Comparison of ENCODE assay signal across 14 mouse cellular contexts in the genomic region with DNA sequence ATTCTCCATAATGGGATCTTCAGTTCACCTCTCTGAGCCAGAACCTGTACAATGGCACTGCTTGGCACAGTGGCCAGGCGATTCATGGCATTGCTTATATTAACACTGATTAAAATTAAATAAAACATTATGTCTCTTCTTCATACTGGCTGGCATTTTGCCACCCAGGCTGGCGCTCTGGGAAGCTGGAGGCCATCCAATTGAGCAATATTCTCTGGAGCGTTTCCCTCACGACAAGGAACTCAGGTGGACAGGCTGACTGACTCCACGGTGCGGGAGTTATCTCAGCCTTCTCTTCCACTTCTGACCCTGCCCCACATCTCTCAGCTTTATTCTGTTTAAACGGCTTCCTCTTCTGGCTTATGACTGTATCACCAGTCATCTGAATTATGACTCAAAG. TPM values are rescaled to one million over a fixed set of nuclear protein-coding genes. Genes with fewer than 3 reads are reported as not detected.
DNase-seq lines count a peak whose midpoint lies in the region; ATAC-seq and TF ChIP-seq lines count a peak whose summit lies in the region.
"Had no signal": no experiment of that assay in that cellular context is flagged by ENCODE, and none has a peak within 500 bp of the region (broad histone marks: within the 10 kb centered on the region; RNA-seq: fewer than 3 reads in every experiment).

No protein-coding gene starts in this region.

- H3K4me2 ChIP-seq in lung, postnatal 0 days (replicated peaks; ENCODE audit: low read depth, low read length), result no peak overlapping the region
- H3K4me2 ChIP-seq in hindbrain, embryonic 13.5 days, result no peak overlapping the region
- H3K4me2 ChIP-seq: kidney, embryonic 15.5 days; liver, embryonic 13.5 days; midbrain, embryonic 13.5 days had no signal

- 50% methylated on average over 7 of the region's 7 CpGs for WGBS in lung, postnatal 0 days
- WGBS in hindbrain, embryonic 13.5 days, result 64% methylated on average over 7 of the region's 7 CpGs

- H3K4me1 ChIP-seq in lung, postnatal 0 days (ENCODE audit: insufficient read depth, low read depth, low read length), result no peaks in the 10 kb centered on the region
- peaks cover 48% of the 10 kb centered on the region for H3K4me1 ChIP-seq in hindbrain, embryonic 13.5 days (replicated peaks)
- H3K4me1 ChIP-seq: liver, embryonic 13.5 days had no signal

- no peak overlapping the region for H3K9ac ChIP-seq in lung, postnatal 0 days (replicated peaks; ENCODE audit: low read depth)
- H3K9ac ChIP-seq in hindbrain, embryonic 13.5 days, result no peak overlapping the region
- H3K9ac ChIP-seq: kidney, embryonic 15.5 days; liver, embryonic 13.5 days; midbrain, embryonic 13.5 days had no signal

- H3K4me3 ChIP-seq in lung, postnatal 0 days (ENCODE audit: low read depth, low read length), result no peak overlapping the region
- H3K4me3 ChIP-seq in hindbrain, embryonic 13.5 days, result no peak overlapping the region
- H3K4me3 ChIP-seq: heart, adult 2 months; kidney, embryonic 15.5 days; liver, embryonic 13.5 days; midbrain, embryonic 13.5 days had no signal

- no peaks in the 10 kb centered on the region for H3K27me3 ChIP-seq in lung, postnatal 0 days (replicated peaks; ENCODE audit: insufficient read depth, low read length)
- H3K27me3 ChIP-seq in hindbrain, embryonic 13.5 days, result no peaks in the 10 kb centered on the region
- H3K27me3 ChIP-seq: kidney, embryonic 15.5 days; liver, embryonic 13.5 days; midbrain, embryonic 13.5 days had no signal

- no peak for TF ChIP-seq CTCF in lung, postnatal 0 days (IDR thresholded peaks at IDR 0.05)

- H3K9me3 ChIP-seq in lung, postnatal 0 days (ENCODE audit: low read length), result no peaks in the 10 kb centered on the region
- H3K9me3 ChIP-seq in hindbrain, embryonic 13.5 days, result no peaks in the 10 kb centered on the region
- H3K9me3 ChIP-seq: kidney, embryonic 15.5 days; liver, embryonic 13.5 days; midbrain, embryonic 13.5 days had no signal

- TF ChIP-seq EP300 in lung, postnatal 0 days (IDR thresholded peaks at IDR 0.05), result no peak

- no peaks in the 10 kb centered on the region for H3K36me3 ChIP-seq in lung, postnatal 0 days (ENCODE audit: insufficient read depth, low read length)
- no peaks in the 10 kb centered on the region for H3K36me3 ChIP-seq in hindbrain, embryonic 13.5 days
- H3K36me3 ChIP-seq: kidney, embryonic 15.5 days; liver, embryonic 13.5 days had no signal

- no peak for ATAC-seq in cerebellum, adult (ENCODE audit: insufficient number of reproducible peaks, low FRiP score, low TSS enrichment)
- no peak for ATAC-seq in lung, postnatal 0 days
- ATAC-seq in hindbrain, embryonic 13.5 days (ENCODE audit: low FRiP score), result no peak
- ATAC-seq: midbrain, embryonic 13.5 days had no signal

- no peak overlapping the region for H3K27ac ChIP-seq in lung, postnatal 0 days (ENCODE audit: low read length)
- H3K27ac ChIP-seq in hindbrain, embryonic 13.5 days, result no peak overlapping the region
- H3K27ac ChIP-seq: heart, adult 2 months; kidney, embryonic 15.5 days; liver, embryonic 13.5 days; midbrain, embryonic 13.5 days had no signal

- peak; percentile 74 for DNase-seq in cerebellum, adult 11 months
- peak; percentile 7 for DNase-seq in lung, postnatal 14 days
- no peak for DNase-seq in lung, postnatal 0 days (ENCODE audit: low spot score)
- DNase-seq in adrenal gland, postnatal 36 days, result peak; percentile 36 to 41
- DNase-seq in cerebellum, postnatal 14 days, result peak; percentile 83 to 86
- DNase-seq in urinary bladder, postnatal 4 days (ENCODE audit: low spot score in 2 of 2), result no peak
- DNase-seq: heart, adult 2 months; heart, postnatal 14 days; liver, embryonic 13.5 days; lung, postnatal 36 days had no signal

RNA-seq across cellular contexts. Expression of a gene that starts 33.3 kb away (rescaled TPM):
- 0.31 and 0.37 TPM in 2 replicates for polyA plus RNA-seq in lung, postnatal 0 days (2015; fragmentation: Nextera tagmentation; extraction: Ambion mirVana)
- 10 to 100 TPM; 29.4 to 32.2 TPM for total RNA-seq in adrenal gland, postnatal 36 days (2021)
- polyA plus RNA-seq in hindbrain, embryonic 13.5 days (2015; fragmentation: Nextera tagmentation; extraction: Ambion mirVana), result 14.1 and 14.2 TPM in 2 replicates

Comparison
In these comparisons a context has a peak if more than half of its experiments do, and no peak if none do; other contexts are left out.
1. DNase-seq: peak in cerebellum, adult 11 months (single experiment), lung, postnatal 14 days (single experiment), adrenal gland, postnatal 36 days (2 of 2) and cerebellum, postnatal 14 days (2 of 2); none in lung, postnatal 0 days (single experiment) and urinary bladder, postnatal 4 days (0 of 2).
2. RNA of a gene that starts 33.3 kb away (polyA plus RNA-seq): 14.1 to 14.2 TPM in hindbrain, embryonic 13.5 days; 0.31 to 0.37 TPM in lung, postnatal 0 days; every median in the first group is over 10 times any median in the second.